ENCODE assay signal across 13 mouse cellular contexts in the genomic region with DNA sequence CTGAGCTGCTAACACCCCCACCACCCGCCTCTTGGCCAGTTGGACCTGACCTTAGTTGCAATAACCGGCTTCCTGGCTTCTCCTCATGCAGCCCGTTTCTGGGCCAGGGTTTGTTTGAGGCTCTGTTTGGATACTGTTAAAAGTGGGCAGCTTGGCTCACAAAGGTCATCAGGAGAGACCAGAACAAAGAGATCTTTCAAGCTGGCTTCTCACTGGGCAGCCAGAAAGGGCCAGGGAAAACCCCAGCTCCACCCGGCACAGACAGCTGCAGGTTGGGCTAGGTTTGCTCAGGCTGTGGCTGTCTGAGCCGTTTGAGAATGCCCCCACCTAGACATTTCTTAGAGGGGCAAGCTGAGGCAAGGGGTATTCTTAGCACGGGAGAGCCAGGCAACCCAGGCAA. TPM values are rescaled to one million over a fixed set of nuclear protein-coding genes. Genes with fewer than 3 reads are reported as not detected.
DNase-seq lines count a peak whose midpoint lies in the region; ATAC-seq lines count a peak whose summit lies in the region.
"Had no signal": no experiment of that assay in that cellular context is flagged by ENCODE, and none has a peak within 500 bp of the region (broad histone marks: within the 10 kb centered on the region; RNA-seq: fewer than 3 reads in every experiment).

No protein-coding gene starts in this region.

- peaks cover 29% of the 10 kb centered on the region for H3K36me3 ChIP-seq in liver, embryonic 12.5 days

- H3K27me3 ChIP-seq in liver, embryonic 12.5 days (replicated peaks) = no peaks in the 10 kb centered on the region

- peaks cover 32% of the 10 kb centered on the region for H3K4me1 ChIP-seq in liver, embryonic 12.5 days

- WGBS in liver, embryonic 12.5 days (ENCODE audit: insufficient replicate concordance) = 63% methylated on average over 6 of the region's 6 CpGs

- H3K9ac ChIP-seq in liver, embryonic 12.5 days = no peak overlapping the region

- no peak overlapping the region for H3K4me3 ChIP-seq in liver, embryonic 12.5 days

- H3K4me2 ChIP-seq in liver, embryonic 12.5 days = no peak overlapping the region

- 0 out of 2 replicates have a peak overlapping the region, but pooled peaks have one; percentile 1 for H3K27ac ChIP-seq in liver, embryonic 12.5 days
- H3K27ac ChIP-seq: macrophage had no signal

- DNase-seq in cerebellum, adult 18-20 months = peak; percentile 62
- DNase-seq in cerebellum, postnatal 14 days = no peak
- peak; percentile 52 for DNase-seq in layer of hippocampus, adult 9-11 months
- no peak for DNase-seq in layer of hippocampus, adult 9-10 months (ENCODE audit: low spot score)
- peak; percentile 56 for DNase-seq in cerebellum, adult 8-10 months
- DNase-seq in thymus, postnatal 4 days = no peak
- no peak for DNase-seq in kidney, postnatal 14 days
- DNase-seq: adrenal gland, postnatal 14 days; heart, postnatal 4 days; kidney, adult 9 months; thymus, postnatal 14 days had no signal

- peak; percentile 26; the same call in 1 of the 2 replicates for ATAC-seq in liver, embryonic 12.5 days

- peaks cover 4% of the 10 kb centered on the region; the same call in 1 of the 2 replicates for H3K9me3 ChIP-seq in liver, embryonic 12.5 days (replicated peaks)

RNA-seq across cellular contexts. Expression of gene Ttc7, which starts 34.6 kb away (rescaled TPM):
- 15.3 and 17.0 TPM in 2 replicates for polyA plus RNA-seq in liver, embryonic 12.5 days (2016; fragmentation: Nextera tagmentation; extraction: Ambion mirVana)

RNA-seq across cellular contexts. Expression of gene Mcfd2, which starts 51.5 kb away (rescaled TPM):
- polyA plus RNA-seq in liver, embryonic 12.5 days (2016; fragmentation: Nextera tagmentation; extraction: Ambion mirVana) = 47.5 and 51.3 TPM in 2 replicates

Comparison
In these comparisons a context has a peak if more than half of its experiments do, and no peak if none do; other contexts are left out.
1. DNase-seq: peak in cerebellum, adult 18-20 months (2 of 2), layer of hippocampus, adult 9-11 months (single experiment) and cerebellum, adult 8-10 months (single experiment); none in cerebellum, postnatal 14 days (0 of 2), layer of hippocampus, adult 9-10 months (single experiment), thymus, postnatal 4 days (single experiment) and kidney, postnatal 14 days (single experiment).